Mouse (Mus musculus) hindbrain, embryonic 14.5 days (tissue): ENCODE results near the gene Memo1. TPM values are rescaled to one million over a fixed set of nuclear protein-coding genes. Genes with fewer than 3 reads are reported as not detected.
A peak's percentile ranks its signal among the peaks of the same experiment; 100 is the strongest.
"Not testable (repeated sequence)": the region's sequence is repeated elsewhere in the genome, so short reads cannot be mapped to it uniquely, and the experiment has no call there.

Experiments used
- ATAC-seq: fragments of 200-750 bp; cut with Nextera tagmentation; 2 replicates; pipeline ENCODE4 v1.8.0; 2017; ENCODE audit warnings: moderate number of reproducible peaks, mild to moderate bottlenecking, moderate TSS enrichment, moderate library complexity; ENCODE audit not compliant: low FRiP score
- DNase-seq: peaks from one replicate; pipeline ENCODE4 v3.0.0-alpha.2; 2015; ENCODE audit warnings: low spot score
- H3K27ac ChIP-seq: fragments of 300-500 bp; sonication (generic); 2 replicates; pipeline ENCODE4 v1.5.1; 2014; ENCODE audit warnings: mild to moderate bottlenecking, moderate library complexity
- H3K27me3 ChIP-seq: fragments of 300-500 bp; sonication (generic); 2 replicates; pipeline ENCODE4 v1.6.1; 2014; ENCODE audit warnings: mild to moderate bottlenecking, low read length, mixed read lengths; ENCODE audit not compliant: control insufficient read depth, insufficient read depth
- H3K36me3 ChIP-seq: fragments of 300-500 bp; sonication (generic); replicated peaks from 2 replicates; pipeline ENCODE4 v1.6.1; 2014; ENCODE audit not compliant: control insufficient read depth, insufficient read depth
- H3K4me1 ChIP-seq: fragments of 300-500 bp; sonication (generic); replicated peaks from 2 replicates; pipeline ENCODE4 v1.6.1; 2014; ENCODE audit warnings: antibody characterized with exemption, low read length, mixed read lengths; ENCODE audit not compliant: control insufficient read depth, insufficient read depth
- H3K4me2 ChIP-seq: fragments of 300-500 bp; sonication (generic); replicated peaks from 2 replicates; pipeline ENCODE4 v1.6.1; 2014; ENCODE audit warnings: mild to moderate bottlenecking, moderate library complexity
- H3K4me3 ChIP-seq: fragments of 300-500 bp; sonication (generic); replicated peaks from 2 replicates; pipeline ENCODE4 v1.5.1; 2014; ENCODE audit warnings: mild to moderate bottlenecking, low read length
- H3K9ac ChIP-seq: fragments of 300-500 bp; sonication (generic); 2 replicates; pipeline ENCODE4 v1.6.1; 2014
- H3K9me3 ChIP-seq: fragments of 300-500 bp; sonication (generic); 2 replicates; pipeline ENCODE4 v1.6.1; 2016; ENCODE audit warnings: low read length; ENCODE audit not compliant: control insufficient read depth
- WGBS: fragments of 180-500 bp; shearing (Covaris S2); extraction: QIAGEN DNeasy Blood & Tissue Kit; methylation state at CpG from one replicate; pipeline ENCODE4 v1.1.7; 2014; 5-methylcytosine and 5-hydroxymethylcytosine counted together
- polyA plus RNA-seq: library from polyadenylated mRNA; unstranded; fragments of >200 nt; fragmentation: Nextera tagmentation; extraction: Ambion mirVana; gene quantifications from 2 replicates; pipeline ENCODE4 v1.2.1, GENCODE M21; 2014

Memo1 gene
- polyA plus RNA-seq, 1 experiment from 2014 or later: 61.0 TPM

- Histone ChIP-seq H3K36me3 (no peaks in the 10 kb centered on the region), H3K4me3 (no peak overlapping the region), H3K4me2 (no peak overlapping the region), H3K9me3 (no peaks in the 10 kb centered on the region), H3K9ac (no peak overlapping the region), H3K27me3 (no peaks in the 10 kb centered on the region), H3K4me1 (no peaks in the 10 kb centered on the region), H3K27ac (no peak overlapping the region)
- ATAC-seq (no peak), DNase-seq (no peak)
Measured at GRCm38 (mm10) chr17:74180889-74181288, 114.4 kb downstream of the Memo1 start.

GRCm38 (mm10) chr17:74179640-74180039, 115.7 kb downstream of the Memo1 start:
- WGBS: 96% methylated on average over 2 of the region's 2 CpGs
- H3K27ac ChIP-seq, H3K4me1 ChIP-seq, H3K27me3 ChIP-seq, H3K9ac ChIP-seq, H3K36me3 ChIP-seq, H3K9me3 ChIP-seq, DNase-seq, ATAC-seq, H3K4me3 ChIP-seq, H3K4me2 ChIP-seq: not testable (repeated sequence)

- ATAC-seq (no peak), DNase-seq (no peak)
- Histone ChIP-seq H3K27me3 (no peaks in the 10 kb centered on the region), H3K36me3 (no peaks in the 10 kb centered on the region), H3K4me3 (no peak overlapping the region), H3K9me3 (no peaks in the 10 kb centered on the region), H3K4me2 (no peak overlapping the region), H3K27ac (no peak overlapping the region), H3K4me1 (no peaks in the 10 kb centered on the region), H3K9ac (no peak overlapping the region)
Measured at GRCm38 (mm10) chr17:74173726-74174125, 121.6 kb downstream of the Memo1 start.

DNA sequence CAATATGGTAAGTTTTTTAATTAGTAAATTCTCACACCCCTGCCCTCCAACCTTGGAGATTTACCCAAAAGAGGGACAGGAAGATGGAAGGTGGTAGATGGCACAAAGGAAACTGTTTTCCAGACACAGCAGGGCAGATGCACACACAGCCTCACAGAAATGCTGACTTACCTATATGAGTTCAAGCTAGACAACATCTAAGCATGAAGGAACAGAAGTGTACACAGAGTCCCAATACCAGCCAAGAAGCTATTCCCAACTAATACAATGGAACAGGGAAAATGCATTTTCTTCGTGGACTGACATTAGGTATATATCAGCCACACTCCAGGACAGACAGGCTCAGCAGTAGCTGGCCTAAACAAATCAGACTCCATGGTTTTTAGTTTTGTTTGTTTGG, 122.5 kb downstream of the Memo1 start:
- H3K4me2 ChIP-seq: no peak overlapping the region
- H3K9ac ChIP-seq: no peak overlapping the region
- no peaks in the 10 kb centered on the region for H3K4me1 ChIP-seq
- H3K4me3 ChIP-seq: no peak overlapping the region
- no peaks in the 10 kb centered on the region for H3K36me3 ChIP-seq
- H3K27me3 ChIP-seq: no peaks in the 10 kb centered on the region
- H3K9me3 ChIP-seq: no peaks in the 10 kb centered on the region
- 80% methylated on average over 1 of the region's 1 CpGs for WGBS
- ATAC-seq (no peak), DNase-seq (no peak)
- H3K27ac ChIP-seq: no peak overlapping the region

- DNase-seq: peak; percentile 58
- H3K4me1 ChIP-seq: no peaks in the 10 kb centered on the region
- peak overlapping the region; percentile 25 for H3K4me3 ChIP-seq
- 2% methylated on average over 9 of the region's 9 CpGs for WGBS
- H3K9me3 ChIP-seq: 0 out of 2 replicates have a peak, but pooled peaks cover 4% of the 10 kb centered on the region
- H3K27me3 ChIP-seq: no peaks in the 10 kb centered on the region
- peak overlapping the region; percentile 13; the same call in 1 of the 2 replicates for H3K9ac ChIP-seq
- no peaks in the 10 kb centered on the region for H3K36me3 ChIP-seq
- H3K4me2 ChIP-seq: peak overlapping the region; percentile 50
- no peak overlapping the region for H3K27ac ChIP-seq
- ATAC-seq: peak; percentile 88
Measured at GRCm38 (mm10) chr17:74159443-74159894, 135.9 kb downstream of the Memo1 start.

DNA sequence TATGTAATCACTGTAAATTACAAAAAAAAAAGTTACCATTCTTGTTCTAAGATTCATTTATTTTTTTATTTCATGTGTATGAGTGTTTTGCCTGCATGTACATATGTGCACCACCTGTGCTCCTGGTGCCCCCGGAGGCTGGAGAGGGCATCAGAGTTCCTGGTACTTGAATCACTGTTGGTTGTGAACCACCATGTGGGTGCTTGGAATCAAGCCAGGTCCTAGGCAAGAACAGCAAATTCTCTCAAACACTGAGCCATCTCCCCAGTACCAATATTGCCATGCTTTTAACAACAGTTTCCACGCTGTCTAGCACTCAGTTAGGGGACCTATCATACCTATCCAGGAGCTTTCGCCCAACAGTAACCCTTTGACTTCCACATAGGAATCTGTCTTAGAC, 137.2 kb downstream of the Memo1 start:
- DNase-seq: no peak
- ATAC-seq: no peak
- H3K36me3 ChIP-seq: no peaks in the 10 kb centered on the region
- H3K9me3 ChIP-seq: 0 out of 2 replicates have a peak, but pooled peaks cover 4% of the 10 kb centered on the region
- H3K4me1 ChIP-seq: no peaks in the 10 kb centered on the region
- H3K4me2 ChIP-seq: no peak overlapping the region
- no peak overlapping the region for H3K27ac ChIP-seq
- H3K27me3 ChIP-seq: no peaks in the 10 kb centered on the region
- WGBS: 92% methylated on average over 3 of the region's 3 CpGs
- H3K4me3 ChIP-seq: no peak overlapping the region
- H3K9ac ChIP-seq: no peak overlapping the region

Other genes starting within 250 kb of the Memo1 start
- not detected in 2 replicates for gene Srd5a2, start 247.6 kb downstream of the Memo1 start, polyA plus RNA-seq
- 208 and 218 TPM in 2 replicates for gene Dpy30, start 28.4 kb upstream of the Memo1 start, polyA plus RNA-seq
- gene Spast, start 43.5 kb upstream of the Memo1 start, polyA plus RNA-seq: 54.1 and 54.4 TPM in 2 replicates
- gene Slc30a6, start 100.1 kb upstream of the Memo1 start, polyA plus RNA-seq: 28.1 and 30.8 TPM in 2 replicates
- gene Nlrc4, start 163.6 kb upstream of the Memo1 start, polyA plus RNA-seq: 0.38 and 0.44 TPM in 2 replicates
- gene Yipf4, start 194.0 kb upstream of the Memo1 start, polyA plus RNA-seq: 62.2 TPM in 2 replicates
- gene Birc6, start 232.8 kb upstream of the Memo1 start, polyA plus RNA-seq: 87.1 and 98.9 TPM in 2 replicates